Mouse (Mus musculus) midbrain, embryonic 14.5 days (tissue): Measurements from ENCODE around the gene Ylpm1. TPM values are rescaled to one million over a fixed set of nuclear protein-coding genes. Genes with fewer than 3 reads are reported as not detected.

Source experiments
- polyA plus RNA-seq: library from polyadenylated mRNA; unstranded; fragments of >200 nt; fragmentation: Nextera tagmentation; extraction: Ambion mirVana; gene quantifications from 2 replicates; pipeline ENCODE4 v1.2.1, GENCODE M21; 2014

Gene Ylpm1
- polyA plus RNA-seq, 1 experiment from 2014 or later, result 50.2 TPM

Other genes starting within 250 kb of the Ylpm1 start
- 56.2 and 61.0 TPM in 2 replicates for gene Npc2, start 223.2 kb upstream of the Ylpm1 start, polyA plus RNA-seq
- 133 and 146 TPM in 2 replicates for gene Isca2, start 223.1 kb upstream of the Ylpm1 start, polyA plus RNA-seq
- 0.13 TPM in 1 of 2 replicates, not detected in the other for gene Ltbp2, start 119.8 kb upstream of the Ylpm1 start, polyA plus RNA-seq
- gene Fcf1, start 25.4 kb upstream of the Ylpm1 start, polyA plus RNA-seq, result 95.9 and 105 TPM in 2 replicates
- 33.2 and 40.5 TPM in 2 replicates for gene Arel1, start 25.4 kb upstream of the Ylpm1 start, polyA plus RNA-seq
- gene Prox2, start 114.4 kb downstream of the Ylpm1 start, polyA plus RNA-seq, result 1.7 and 2.1 TPM in 2 replicates
- 67.9 and 98.0 TPM in 2 replicates for gene Dlst, start 114.5 kb downstream of the Ylpm1 start, polyA plus RNA-seq
- 22.2 and 27.1 TPM in 2 replicates for gene Rps6kl1, start 154.9 kb downstream of the Ylpm1 start, polyA plus RNA-seq
- 6.0 and 7.1 TPM in 2 replicates for gene Pgf, start 181.5 kb downstream of the Ylpm1 start, polyA plus RNA-seq
- gene Eif2b2, start 223.2 kb downstream of the Ylpm1 start, polyA plus RNA-seq, result 77.1 and 78.7 TPM in 2 replicates